Mouse (Mus musculus): ENCODE results near the gene Alpl. TPM values are rescaled to one million over a fixed set of nuclear protein-coding genes. Genes with fewer than 3 reads are reported as not detected.

Alpl gene
- total RNA-seq, 2 experiments from 2014 or later = 4.3 to 7.0 TPM

DNA sequence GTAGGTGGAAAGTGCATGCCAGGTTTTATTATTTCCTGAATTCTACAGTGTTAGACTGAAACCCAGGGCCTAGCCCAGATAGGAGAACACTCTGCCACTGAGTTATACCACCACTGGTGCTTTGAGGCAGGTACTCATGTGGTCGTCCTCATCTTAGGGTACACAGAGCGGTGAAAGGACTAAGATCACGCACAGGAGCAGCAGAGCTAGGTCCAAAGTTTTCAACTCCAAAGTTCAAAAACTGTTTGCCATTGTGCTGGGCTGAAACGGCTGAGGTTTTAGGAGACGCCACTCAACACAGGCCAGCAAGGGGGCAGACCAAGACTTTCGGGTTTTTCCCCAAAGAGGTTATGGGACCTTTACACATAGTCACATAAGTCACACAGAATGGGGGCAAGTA, 21.7 kb downstream of the Alpl start:
- no peak for DNase-seq
- intact Hi-C loops (cut with DNase I; ENCODE audit: low total_unique reads) = no loop called here

- no peak for DNase-seq
- intact Hi-C loops (cut with DNase I; ENCODE audit: low total_unique reads) = no loop called here
Measured at GRCm38 (mm10) chr4:137774013-137774412, 22.2 kb downstream of the Alpl start.

DNA sequence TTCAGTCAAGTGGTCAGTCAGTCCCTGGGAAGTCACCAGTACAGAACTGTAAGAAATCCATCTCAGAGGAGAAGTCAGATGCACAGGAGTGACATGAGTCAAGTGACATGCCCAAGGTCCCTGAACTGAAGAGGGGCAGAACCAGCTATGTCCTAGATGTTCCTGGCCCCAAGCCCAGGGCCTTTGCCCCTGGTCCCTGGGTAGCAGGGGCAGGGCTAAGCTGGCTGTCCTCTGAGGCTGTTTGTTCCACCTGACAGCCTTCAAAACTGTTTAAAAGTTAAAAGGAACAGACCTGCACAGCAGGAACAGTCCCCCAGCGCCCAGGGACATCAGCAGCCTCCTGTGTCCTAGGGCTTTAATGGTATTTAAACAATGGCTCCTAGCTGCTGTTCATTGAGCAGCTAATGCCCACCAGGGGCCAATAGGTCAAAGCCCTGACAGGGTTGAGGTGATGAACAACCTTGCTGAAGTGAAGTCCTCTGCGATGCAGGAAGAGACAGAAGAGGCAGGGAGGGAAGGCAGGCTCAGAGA, 22.8 kb downstream of the Alpl start:
- no peak for DNase-seq
- intact Hi-C loops (cut with DNase I; ENCODE audit: low total_unique reads) = no loop called here

DNA sequence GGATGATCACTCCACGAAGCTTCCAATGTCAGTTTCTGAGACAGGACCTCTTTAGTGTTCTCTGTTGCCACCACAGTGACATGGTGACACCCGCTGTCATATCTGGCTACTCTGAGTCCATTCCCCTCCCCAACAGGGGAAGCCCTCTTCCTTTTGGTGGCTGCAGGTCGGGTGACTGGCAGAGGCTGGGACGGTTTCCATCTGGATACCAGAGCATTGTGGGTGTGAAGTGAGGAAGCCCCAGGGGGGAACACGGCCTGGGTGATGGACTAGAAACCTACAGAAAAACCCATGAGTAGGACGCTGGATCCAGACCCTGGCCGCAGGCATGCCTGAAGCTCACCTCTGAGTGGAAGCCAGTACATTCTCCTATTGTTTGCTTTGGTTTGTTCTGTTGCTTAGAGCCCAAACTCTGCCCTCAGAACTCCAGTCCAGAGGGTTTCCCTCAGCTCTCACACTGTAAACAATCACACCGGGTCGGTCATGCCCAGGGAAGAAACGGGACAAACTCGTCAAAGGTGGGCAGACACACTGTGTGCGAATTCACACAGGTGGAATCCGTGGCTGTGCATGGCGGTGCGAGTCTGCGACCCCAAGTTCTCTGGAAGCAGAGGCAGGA, 23.6 kb downstream of the Alpl start:
- intact Hi-C loops (cut with DNase I; ENCODE audit: low total_unique reads) = no loop called here
- DNase-seq = no peak

DNA sequence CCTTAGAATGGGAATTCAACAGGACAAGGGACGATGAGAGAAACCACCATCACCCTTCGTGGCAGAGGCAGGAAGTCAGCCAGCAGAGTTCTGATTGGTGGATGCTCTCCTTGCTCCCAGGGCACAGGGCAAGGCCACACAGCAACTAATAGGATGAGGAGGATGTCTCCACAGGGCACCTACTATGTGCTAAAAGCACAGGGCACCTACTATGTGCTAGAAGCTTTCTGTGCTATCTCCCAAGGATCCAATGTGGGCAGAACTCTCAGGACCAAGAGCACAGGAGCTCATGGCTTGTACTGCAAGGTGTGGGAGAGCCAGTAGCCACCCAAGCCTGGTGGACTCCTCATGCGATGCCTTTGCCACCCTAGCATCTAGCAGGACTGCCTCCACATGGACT, 24.4 kb downstream of the Alpl start:
- no peak for DNase-seq
- intact Hi-C loops (cut with DNase I; ENCODE audit: low total_unique reads) = no loop called here

DNA sequence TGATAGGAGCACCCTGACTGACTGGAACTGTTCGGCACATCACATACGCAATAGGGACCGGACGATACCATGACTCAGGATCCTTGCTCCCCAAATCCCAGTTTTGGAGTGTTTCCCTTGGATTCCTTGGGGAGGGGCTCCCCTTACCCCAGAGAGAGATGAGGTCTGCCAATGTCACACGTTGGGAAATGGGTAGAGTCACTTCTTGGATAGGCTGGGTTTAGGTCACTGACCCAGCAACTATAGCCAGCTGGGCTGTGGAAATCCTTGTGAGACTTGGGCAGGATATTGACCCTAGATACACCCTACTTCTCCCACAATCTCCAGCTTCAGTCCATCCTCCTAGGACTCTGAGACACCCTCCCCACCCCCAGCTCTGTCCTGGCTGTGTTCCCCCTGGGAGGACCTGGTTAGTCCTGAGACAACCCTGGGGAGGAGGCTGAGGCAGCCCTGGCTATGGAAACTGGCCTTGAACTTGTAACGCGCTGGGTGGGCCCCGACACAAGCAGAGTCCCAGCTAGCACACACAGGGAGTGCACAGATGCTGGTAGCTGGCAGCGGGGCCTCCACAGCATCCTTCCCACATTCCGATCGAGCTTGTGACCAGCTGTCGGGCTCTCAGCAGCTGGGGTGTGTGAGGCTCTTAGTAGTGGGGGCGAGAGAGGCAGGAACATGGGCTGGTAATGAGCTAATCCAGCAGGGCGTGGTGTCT, 25.1 kb downstream of the Alpl start:
- intact Hi-C loops (cut with DNase I; ENCODE audit: low total_unique reads) = no loop called here
- peak; percentile 65 for DNase-seq

GRCm38 (mm10) chr4:137769635-137770034, 26.5 kb downstream of the Alpl start:
- intact Hi-C loops (cut with DNase I; ENCODE audit: low total_unique reads) = no loop called here
- DNase-seq = peak; percentile 23

GRCm38 (mm10) chr4:137768831-137769230, 27.4 kb downstream of the Alpl start:
- intact Hi-C loops (cut with DNase I; ENCODE audit: low total_unique reads) = no loop called here
- peak; percentile 34 for DNase-seq

DNA sequence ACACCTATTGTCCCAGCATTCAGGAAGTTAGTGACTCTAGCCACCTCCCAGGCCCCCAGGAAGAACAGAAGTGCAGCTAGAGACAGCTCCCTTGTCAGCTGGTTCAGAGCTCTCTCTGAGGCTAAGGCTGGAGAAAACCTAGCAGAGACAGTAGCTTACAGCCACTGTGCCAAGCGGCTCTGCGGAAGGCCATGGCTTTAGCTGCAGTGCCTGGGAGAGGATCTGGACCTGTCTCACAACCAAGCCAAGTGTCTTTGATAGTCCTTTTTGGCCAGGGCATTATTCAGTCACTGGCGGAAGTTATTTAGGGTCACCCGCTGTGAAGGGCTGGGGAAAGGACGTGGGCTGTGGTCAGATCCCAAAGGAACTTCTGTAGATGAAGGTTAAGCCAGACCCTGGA, 27.8 kb downstream of the Alpl start:
- DNase-seq = no peak
- intact Hi-C loops (cut with DNase I; ENCODE audit: low total_unique reads) = no loop called here

GRCm38 (mm10) chr4:137766365-137766764, 29.8 kb downstream of the Alpl start:
- no peak for DNase-seq
- intact Hi-C loops (cut with DNase I; ENCODE audit: low total_unique reads) = no loop called here

GRCm38 (mm10) chr4:137765554-137765971, 30.6 kb downstream of the Alpl start:
- no peak for DNase-seq
- intact Hi-C loops (cut with DNase I; ENCODE audit: low total_unique reads) = no loop called here

- DNase-seq = no peak
- intact Hi-C loops (cut with DNase I; ENCODE audit: low total_unique reads) = no loop called here
Measured at GRCm38 (mm10) chr4:137764621-137765020, 31.6 kb downstream of the Alpl start.

DNA sequence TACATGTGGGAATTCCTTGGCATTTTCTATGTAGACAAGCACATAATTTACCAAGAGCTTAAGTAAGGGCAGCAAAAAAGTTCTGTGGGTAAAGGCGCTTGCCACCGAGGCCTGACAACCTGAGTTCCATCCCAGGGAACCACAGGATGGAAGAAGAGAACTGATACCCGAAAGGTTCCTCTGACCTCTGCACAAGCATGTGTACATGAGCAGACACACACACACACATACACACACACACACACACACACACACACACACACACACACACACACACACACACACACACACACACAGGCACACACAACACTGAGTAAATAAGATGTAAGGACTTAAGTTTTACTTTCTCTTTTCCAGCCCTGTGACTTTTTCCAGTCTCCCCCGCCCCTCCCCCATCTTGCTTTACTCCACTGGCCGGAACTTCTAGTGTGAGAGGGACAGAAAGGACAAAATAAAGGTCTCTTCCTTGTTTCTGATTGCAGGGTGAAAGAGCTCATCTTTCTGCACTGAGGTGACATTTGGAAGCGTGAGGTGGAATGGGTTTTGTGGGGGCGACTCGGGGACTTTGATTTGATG, 32.2 kb downstream of the Alpl start:
- DNase-seq = no peak
- intact Hi-C loops (cut with DNase I; ENCODE audit: low total_unique reads) = no loop called here

- intact Hi-C loops (cut with DNase I; ENCODE audit: low total_unique reads) = no loop called here
- DNase-seq = no peak
Measured at GRCm38 (mm10) chr4:137762886-137763285, 33.3 kb downstream of the Alpl start.

DNA sequence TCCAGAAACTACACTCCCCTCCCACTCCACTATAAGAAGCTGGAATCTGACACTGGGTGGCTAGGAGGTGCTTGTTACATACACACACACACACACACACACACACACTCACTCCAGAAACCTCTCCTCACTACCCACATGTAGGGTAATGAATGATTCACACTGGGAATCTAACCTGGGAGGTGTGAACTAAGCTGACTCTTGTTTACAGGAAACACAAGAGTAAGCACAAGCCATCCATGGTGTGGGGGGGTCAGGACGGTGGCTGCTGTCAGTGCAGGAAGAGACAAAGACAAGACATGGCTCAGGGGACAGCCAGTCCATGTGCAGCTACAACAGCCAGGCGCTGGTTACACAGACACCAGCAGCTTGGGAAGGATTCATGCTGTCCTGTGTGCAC, 41.7 kb downstream of the Alpl start:
- intact Hi-C loops (cut with DNase I; ENCODE audit: low total_unique reads) = no loop called here
- DNase-seq = no peak

- intact Hi-C loops (cut with DNase I; ENCODE audit: low total_unique reads) = no loop called here
- no peak for DNase-seq
Measured at GRCm38 (mm10) chr4:137753199-137753598, 43.0 kb downstream of the Alpl start.

- intact Hi-C loops (cut with DNase I; ENCODE audit: low total_unique reads) = no loop called here
Measured at GRCm38 (mm10) chr4:137752471-137752870, 43.7 kb downstream of the Alpl start.

DNA sequence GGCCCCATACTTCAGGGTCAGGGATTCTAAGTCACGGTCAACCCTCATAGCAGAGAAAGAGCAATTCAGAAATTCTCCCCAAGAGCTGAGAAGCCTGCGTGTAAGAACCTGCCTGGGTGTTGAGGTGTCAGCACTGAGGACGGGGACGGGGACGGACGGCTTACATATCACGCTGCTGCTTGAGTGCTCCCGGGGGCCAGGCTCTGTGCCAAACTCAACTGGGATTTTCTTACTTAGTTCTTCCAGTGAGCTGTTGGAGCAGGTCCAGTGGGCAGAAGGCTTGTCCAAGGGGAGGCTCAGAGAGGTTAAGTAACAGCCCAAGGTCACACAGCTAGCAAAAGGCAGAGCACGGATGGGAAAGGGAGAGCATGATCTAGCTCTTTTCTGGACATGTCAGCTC, 44.5 kb downstream of the Alpl start:
- peak; percentile 48 for DNase-seq
- intact Hi-C loops (cut with DNase I; ENCODE audit: low total_unique reads) = no loop called here

More at GRCm38 (mm10) chr4:137752471-137752870, 43.7 kb downstream of the Alpl start:
- DNase-seq = no peak

GRCm38 (mm10) chr4:137751310-137751709, 44.9 kb downstream of the Alpl start:
- intact Hi-C loops (cut with DNase I; ENCODE audit: low total_unique reads) = no loop called here
- no peak for DNase-seq

GRCm38 (mm10) chr4:137750121-137750520, 46.1 kb downstream of the Alpl start:
- intact Hi-C loops (cut with DNase I; ENCODE audit: low total_unique reads) = no loop called here
- DNase-seq = no peak

DNA sequence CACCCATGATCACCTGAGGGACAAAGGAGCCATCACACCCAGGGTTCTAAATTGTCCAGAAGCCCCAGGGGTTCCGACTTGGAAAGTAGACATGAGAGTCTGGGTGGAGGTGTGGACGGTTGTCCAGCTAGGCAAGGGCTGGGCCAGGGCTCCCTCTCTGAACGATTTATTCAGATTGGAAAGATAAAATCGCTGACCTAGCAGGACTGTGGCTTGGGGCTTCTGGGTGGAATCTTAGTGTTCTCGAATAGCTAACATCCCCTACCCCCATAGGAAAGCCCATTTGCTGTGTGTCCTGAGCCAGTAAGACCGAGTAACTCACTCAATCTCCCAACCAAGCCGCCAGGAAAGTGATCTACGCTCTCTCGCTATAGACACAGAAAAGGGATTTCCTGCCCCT, 46.5 kb downstream of the Alpl start:
- DNase-seq = no peak
- intact Hi-C loops (cut with DNase I; ENCODE audit: low total_unique reads) = no loop called here
